Mouse (Mus musculus) forebrain, embryonic 12.5 days (tissue): Measurements from ENCODE around the gene Wasl. TPM values are rescaled to one million over a fixed set of nuclear protein-coding genes. Genes with fewer than 3 reads are reported as not detected.

Source experiments
- ATAC-seq: fragments of 200-750 bp; cut with Nextera tagmentation; 2 replicates; pipeline ENCODE4 v1.8.0; 2017; ENCODE audit warnings: moderate TSS enrichment; ENCODE audit not compliant: low FRiP score
- H3K27ac ChIP-seq: fragments of 300-500 bp; sonication (generic); 2 replicates; pipeline ENCODE4 v1.5.1; 2016; ENCODE audit warnings: mild to moderate bottlenecking
- H3K27me3 ChIP-seq: fragments of 300-500 bp; sonication (generic); 2 replicates; pipeline ENCODE4 v1.6.1; 2016; ENCODE audit warnings: mild to moderate bottlenecking
- H3K36me3 ChIP-seq: fragments of 300-500 bp; sonication (generic); replicated peaks from 2 replicates; pipeline ENCODE4 v1.6.1; 2016; ENCODE audit warnings: mild to moderate bottlenecking
- H3K4me1 ChIP-seq: fragments of 300-500 bp; sonication (generic); 2 replicates; pipeline ENCODE4 v1.6.1; 2016
- H3K4me2 ChIP-seq: fragments of 300-500 bp; sonication (generic); 2 replicates; pipeline ENCODE4 v1.6.1; 2016; ENCODE audit warnings: mild to moderate bottlenecking, moderate library complexity
- H3K4me3 ChIP-seq: fragments of 300-500 bp; sonication (generic); replicated peaks from 2 replicates; pipeline ENCODE4 v1.5.1; 2016; ENCODE audit warnings: mild to moderate bottlenecking
- H3K9ac ChIP-seq: fragments of 300-500 bp; sonication (generic); 2 replicates; pipeline ENCODE4 v1.6.1; 2016; ENCODE audit warnings: mild to moderate bottlenecking
- H3K9me3 ChIP-seq: fragments of 300-500 bp; sonication (generic); 2 replicates; pipeline ENCODE4 v1.6.1; 2016
- WGBS: fragments of 180-500 bp; shearing (Covaris S2); methylation state at CpG from one replicate; pipeline ENCODE4 v1.1.7; 2016; 5-methylcytosine and 5-hydroxymethylcytosine counted together
- polyA plus RNA-seq: library from polyadenylated mRNA; unstranded; fragments of >200 nt; fragmentation: Nextera tagmentation; extraction: Ambion mirVana; gene quantifications from 2 replicates; pipeline ENCODE4 v1.2.1, GENCODE M21; 2016

Wasl gene
- polyA plus RNA-seq, 1 experiment from 2014 or later = 81.9 TPM

- H3K4me1 ChIP-seq = peaks cover 13% of the 10 kb centered on the region
- H3K4me2 ChIP-seq = peak overlapping the region; percentile 86
- H3K4me3 ChIP-seq = peak overlapping the region; percentile 97
- ATAC-seq = no peak
- no peaks in the 10 kb centered on the region for H3K27me3 ChIP-seq
- H3K9me3 ChIP-seq = no peaks in the 10 kb centered on the region
- H3K27ac ChIP-seq = peak overlapping the region; percentile 98
- WGBS = 11% methylated on average over 21 of the region's 21 CpGs
- no peaks in the 10 kb centered on the region for H3K36me3 ChIP-seq
- H3K9ac ChIP-seq = peak overlapping the region; percentile 95
Observed at GRCm38 (mm10) chr6:24663196-24664132, 1.3 kb downstream of the Wasl start.

GRCm38 (mm10) chr6:24662483-24662882 is 2.3 kb downstream of the Wasl start:
- no peak overlapping the region for H3K27ac ChIP-seq
- WGBS = 85% methylated on average over 4 of the region's 4 CpGs
- no peak for ATAC-seq
- H3K27me3 ChIP-seq = no peaks in the 10 kb centered on the region
- H3K4me1 ChIP-seq = peaks cover 13% of the 10 kb centered on the region
- H3K4me2 ChIP-seq = peak overlapping the region; percentile 36
- no peaks in the 10 kb centered on the region for H3K9me3 ChIP-seq
- no peaks in the 10 kb centered on the region for H3K36me3 ChIP-seq
- H3K9ac ChIP-seq = no peak overlapping the region
- no peak overlapping the region for H3K4me3 ChIP-seq

GRCm38 (mm10) chr6:24661879-24662278 is 2.9 kb downstream of the Wasl start:
- no peak for ATAC-seq
- Histone ChIP-seq H3K36me3 (no peaks in the 10 kb centered on the region), H3K4me3 (no peak overlapping the region), H3K27ac (no peak overlapping the region), H3K4me1 (peaks cover 13% of the 10 kb centered on the region), H3K4me2 (no peak overlapping the region), H3K27me3 (no peaks in the 10 kb centered on the region), H3K9ac (no peak overlapping the region), H3K9me3 (no peaks in the 10 kb centered on the region)
- WGBS = 90% methylated on average over 4 of the region's 4 CpGs

GRCm38 (mm10) chr6:24657647-24658387 is 7.0 kb downstream of the Wasl start:
- Histone ChIP-seq H3K36me3 (no peaks in the 10 kb centered on the region), H3K27me3 (no peaks in the 10 kb centered on the region), H3K4me3 (no peak overlapping the region), H3K9ac (no peak overlapping the region), H3K27ac (no peak overlapping the region), H3K4me1 (peaks cover 8% of the 10 kb centered on the region), H3K4me2 (no peak overlapping the region), H3K9me3 (no peaks in the 10 kb centered on the region)
- no peak for ATAC-seq
- 86% methylated on average over 10 of the region's 10 CpGs for WGBS

GRCm38 (mm10) chr6:24656094-24656493 is 8.7 kb downstream of the Wasl start:
- Histone ChIP-seq H3K4me3 (no peak overlapping the region), H3K9ac (no peak overlapping the region), H3K27me3 (no peaks in the 10 kb centered on the region), H3K4me1 (no peaks in the 10 kb centered on the region), H3K27ac (no peak overlapping the region), H3K9me3 (no peaks in the 10 kb centered on the region), H3K4me2 (no peak overlapping the region), H3K36me3 (no peaks in the 10 kb centered on the region)
- 76% methylated on average over 1 of the region's 1 CpGs for WGBS
- no peak for ATAC-seq

- WGBS = 80% methylated on average over 7 of the region's 7 CpGs
- no peak for ATAC-seq
- Histone ChIP-seq H3K9ac (no peak overlapping the region), H3K36me3 (no peaks in the 10 kb centered on the region), H3K4me2 (no peak overlapping the region), H3K27ac (no peak overlapping the region), H3K27me3 (no peaks in the 10 kb centered on the region), H3K4me1 (peaks cover 13% of the 10 kb centered on the region; the same call in 1 of the 2 replicates), H3K4me3 (no peak overlapping the region), H3K9me3 (no peaks in the 10 kb centered on the region)
Observed at GRCm38 (mm10) chr6:24651538-24651937, 13.3 kb downstream of the Wasl start.

GRCm38 (mm10) chr6:24650719-24651118 is 14.1 kb downstream of the Wasl start:
- 89% methylated on average over 3 of the region's 3 CpGs for WGBS
- ATAC-seq = no peak
- Histone ChIP-seq H3K36me3 (no peaks in the 10 kb centered on the region), H3K9ac (no peak overlapping the region), H3K9me3 (no peaks in the 10 kb centered on the region), H3K4me2 (no peak overlapping the region), H3K27ac (no peak overlapping the region), H3K4me1 (peaks cover 13% of the 10 kb centered on the region; the same call in 1 of the 2 replicates), H3K4me3 (no peak overlapping the region), H3K27me3 (no peaks in the 10 kb centered on the region)

- no peak overlapping the region for H3K9ac ChIP-seq
- H3K4me3 ChIP-seq = no peak overlapping the region
- WGBS = 85% methylated on average over 4 of the region's 4 CpGs
- no peak for ATAC-seq
- H3K4me2 ChIP-seq = no peak overlapping the region
- no peak overlapping the region for H3K27ac ChIP-seq
- H3K4me1 ChIP-seq = peaks cover 13% of the 10 kb centered on the region; the same call in 1 of the 2 replicates
- H3K9me3 ChIP-seq = no peaks in the 10 kb centered on the region
- 0 out of 2 replicates have a peak, but pooled peaks cover 4% of the 10 kb centered on the region for H3K36me3 ChIP-seq
- no peaks in the 10 kb centered on the region for H3K27me3 ChIP-seq
Observed at GRCm38 (mm10) chr6:24648403-24648802, 16.4 kb downstream of the Wasl start.

GRCm38 (mm10) chr6:24647103-24647691 is 17.6 kb downstream of the Wasl start:
- H3K9me3 ChIP-seq = no peaks in the 10 kb centered on the region
- WGBS = 86% methylated on average over 4 of the region's 4 CpGs
- H3K27ac ChIP-seq = no peak overlapping the region
- H3K4me2 ChIP-seq = no peak overlapping the region
- peaks cover 13% of the 10 kb centered on the region; the same call in 1 of the 2 replicates for H3K4me1 ChIP-seq
- no peaks in the 10 kb centered on the region for H3K27me3 ChIP-seq
- no peak for ATAC-seq
- H3K9ac ChIP-seq = no peak overlapping the region
- H3K4me3 ChIP-seq = no peak overlapping the region
- 0 out of 2 replicates have a peak, but pooled peaks cover 4% of the 10 kb centered on the region for H3K36me3 ChIP-seq

- 0 out of 2 replicates have a peak, but pooled peaks cover 4% of the 10 kb centered on the region for H3K36me3 ChIP-seq
- 85% methylated on average over 6 of the region's 6 CpGs for WGBS
- H3K27ac ChIP-seq = no peak overlapping the region
- no peak overlapping the region for H3K4me2 ChIP-seq
- no peaks in the 10 kb centered on the region for H3K27me3 ChIP-seq
- peaks cover 9% of the 10 kb centered on the region; the same call in 1 of the 2 replicates for H3K4me1 ChIP-seq
- H3K9me3 ChIP-seq = no peaks in the 10 kb centered on the region
- ATAC-seq = no peak
- no peak overlapping the region for H3K9ac ChIP-seq
- no peak overlapping the region for H3K4me3 ChIP-seq
Observed at GRCm38 (mm10) chr6:24645346-24646053, 19.3 kb downstream of the Wasl start.

GRCm38 (mm10) chr6:24642960-24643359 is 21.8 kb downstream of the Wasl start:
- no peak overlapping the region for H3K27ac ChIP-seq
- WGBS = 98% methylated on average over 3 of the region's 3 CpGs
- H3K9me3 ChIP-seq = no peaks in the 10 kb centered on the region
- no peak overlapping the region for H3K4me3 ChIP-seq
- ATAC-seq = no peak
- H3K4me2 ChIP-seq = no peak overlapping the region
- no peaks in the 10 kb centered on the region for H3K4me1 ChIP-seq
- H3K27me3 ChIP-seq = no peaks in the 10 kb centered on the region
- H3K36me3 ChIP-seq = 0 out of 2 replicates have a peak, but pooled peaks cover 4% of the 10 kb centered on the region
- no peak overlapping the region for H3K9ac ChIP-seq
